Mouse (Mus musculus) heart, embryonic 15.5 days (tissue): ENCODE data around the gene Glt6d1. TPM values are rescaled to one million over a fixed set of nuclear protein-coding genes. Genes with fewer than 3 reads are reported as not detected.

ENCODE experiments used
- ATAC-seq: fragments of 200-750 bp; cut with Nextera tagmentation; replicated peaks from 2 replicates; pipeline ENCODE4 v1.8.0; 2017; ENCODE audit warnings: low read depth, moderate TSS enrichment; ENCODE audit not compliant: insufficient number of reproducible peaks, insufficient read depth, low FRiP score
- H3K27ac ChIP-seq: fragments of 300-500 bp; sonication (generic); 2 replicates; pipeline ENCODE4 v1.5.1; 2015; ENCODE audit warnings: mild to moderate bottlenecking, inconsistent platforms
- H3K27me3 ChIP-seq: fragments of 300-500 bp; sonication (generic); 2 replicates; pipeline ENCODE4 v1.6.1; 2015; ENCODE audit warnings: inconsistent platforms
- H3K36me3 ChIP-seq: fragments of 300-500 bp; sonication (generic); 2 replicates; pipeline ENCODE4 v1.6.1; 2015; ENCODE audit warnings: mild to moderate bottlenecking, inconsistent platforms
- H3K4me1 ChIP-seq: fragments of 300-500 bp; sonication (generic); replicated peaks from 2 replicates; pipeline ENCODE4 v1.6.1; 2015; ENCODE audit warnings: inconsistent platforms
- H3K4me2 ChIP-seq: fragments of 300-500 bp; sonication (generic); 2 replicates; pipeline ENCODE4 v1.6.1; 2015; ENCODE audit warnings: inconsistent platforms, mild to moderate bottlenecking, moderate library complexity
- H3K4me3 ChIP-seq: fragments of 300-500 bp; sonication (generic); 2 replicates; pipeline ENCODE4 v1.5.1; 2015; ENCODE audit warnings: mild to moderate bottlenecking, inconsistent platforms
- H3K9ac ChIP-seq: fragments of 300-500 bp; sonication (generic); 2 replicates; pipeline ENCODE4 v1.6.1; 2015; ENCODE audit warnings: mild to moderate bottlenecking, inconsistent platforms
- H3K9me3 ChIP-seq: fragments of 300-500 bp; sonication (generic); replicated peaks from 2 replicates; pipeline ENCODE4 v1.6.1; 2016; ENCODE audit warnings: inconsistent platforms
- WGBS: fragments of 180-500 bp; shearing (Covaris S2); methylation state at CpG from one replicate; pipeline ENCODE4 v1.1.7; 2015; ENCODE audit warnings: mixed read lengths; 5-methylcytosine and 5-hydroxymethylcytosine counted together
- polyA plus RNA-seq: library from polyadenylated mRNA; unstranded; fragments of >200 nt; fragmentation: Nextera tagmentation; extraction: Ambion mirVana; gene quantifications from 2 replicates; pipeline ENCODE4 v1.2.1, GENCODE M21; 2015

The Glt6d1 gene
- polyA plus RNA-seq, 1 experiment from 2014 or later = not detected

DNA sequence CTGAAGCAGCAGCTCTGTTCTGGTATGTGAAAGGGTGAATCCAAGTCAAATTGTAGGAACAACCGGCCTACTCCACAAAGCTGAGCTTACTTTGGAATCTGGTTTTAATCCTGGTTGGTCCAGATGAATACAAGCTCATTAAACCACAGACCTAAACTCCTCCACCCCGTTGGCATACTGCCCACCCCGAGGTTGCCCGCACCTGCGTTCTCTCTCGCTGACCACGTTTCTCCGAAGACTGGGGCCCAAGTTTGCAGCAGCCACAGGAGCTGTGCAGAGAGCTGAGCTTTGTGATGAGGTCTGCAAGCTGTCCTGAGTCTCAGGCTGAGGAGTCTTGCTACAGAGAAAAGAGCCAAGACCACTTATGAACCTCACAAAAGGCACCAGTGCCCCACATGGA, 30.9 kb upstream of the Glt6d1 start:
- H3K27ac ChIP-seq = no peak overlapping the region
- H3K9ac ChIP-seq = no peak overlapping the region
- H3K4me2 ChIP-seq = no peak overlapping the region
- H3K4me1 ChIP-seq = no peaks in the 10 kb centered on the region
- H3K4me3 ChIP-seq = no peak overlapping the region
- H3K27me3 ChIP-seq = 0 out of 2 replicates have a peak, but pooled peaks cover 5% of the 10 kb centered on the region
- WGBS = 71% methylated on average over 8 of the region's 8 CpGs
- no peaks in the 10 kb centered on the region for H3K36me3 ChIP-seq
- H3K9me3 ChIP-seq = no peaks in the 10 kb centered on the region
- ATAC-seq = no peak

GRCm38 (mm10) chr2:25844097-25844496, 28.4 kb upstream of the Glt6d1 start:
- H3K27me3 ChIP-seq = no peaks in the 10 kb centered on the region
- H3K9me3 ChIP-seq = no peaks in the 10 kb centered on the region
- no peak overlapping the region for H3K27ac ChIP-seq
- no peak for ATAC-seq
- no peaks in the 10 kb centered on the region for H3K36me3 ChIP-seq
- WGBS = 78% methylated on average over 3 of the region's 3 CpGs
- no peak overlapping the region for H3K4me3 ChIP-seq
- H3K4me2 ChIP-seq = no peak overlapping the region
- H3K4me1 ChIP-seq = no peaks in the 10 kb centered on the region
- H3K9ac ChIP-seq = no peak overlapping the region

DNA sequence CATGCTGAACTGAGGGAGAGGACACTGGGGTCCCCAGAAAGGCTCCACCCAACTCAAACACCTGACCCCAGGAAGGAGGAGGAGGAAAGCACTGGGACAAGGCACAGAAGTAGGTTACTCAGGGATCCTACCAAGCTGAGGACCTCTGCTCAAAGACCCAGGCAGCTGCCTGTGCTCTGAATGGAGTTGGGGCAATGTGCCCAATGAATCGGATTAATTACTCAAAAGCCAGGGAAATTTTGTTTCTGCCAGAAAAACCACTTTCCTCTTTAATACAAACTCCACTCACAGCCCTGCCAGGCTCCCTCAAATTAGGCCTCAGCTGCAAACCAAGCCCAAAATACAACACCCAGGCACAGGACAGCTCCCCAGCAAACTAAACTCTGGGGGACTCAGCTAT, 27.1 kb upstream of the Glt6d1 start:
- Histone ChIP-seq H3K27ac (no peak overlapping the region), H3K9ac (no peak overlapping the region), H3K4me2 (no peak overlapping the region), H3K4me3 (no peak overlapping the region), H3K9me3 (no peaks in the 10 kb centered on the region), H3K4me1 (no peaks in the 10 kb centered on the region), H3K27me3 (no peaks in the 10 kb centered on the region), H3K36me3 (no peaks in the 10 kb centered on the region)
- 66% methylated on average over 1 of the region's 1 CpGs for WGBS
- no peak for ATAC-seq

DNA sequence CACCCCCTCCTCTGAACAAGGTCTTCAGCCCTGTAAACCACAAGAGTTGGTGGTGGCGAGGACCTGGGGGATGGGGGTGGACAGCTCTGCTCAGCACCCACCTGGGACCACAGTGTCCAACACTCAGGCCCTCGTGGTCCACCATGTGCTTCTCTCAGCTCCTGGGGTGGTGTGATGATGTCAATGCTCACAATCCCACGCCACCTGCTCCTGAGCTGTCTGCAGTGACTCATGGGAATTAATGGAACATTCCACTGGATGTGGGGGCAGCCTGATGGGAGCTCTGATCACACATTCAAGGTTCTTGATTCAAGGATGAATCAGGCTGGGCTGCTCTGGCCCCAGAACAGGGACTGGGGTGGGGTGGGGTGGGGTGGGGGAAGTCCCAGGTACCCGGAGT, 26.5 kb upstream of the Glt6d1 start:
- H3K36me3 ChIP-seq = no peaks in the 10 kb centered on the region
- no peak for ATAC-seq

DNA sequence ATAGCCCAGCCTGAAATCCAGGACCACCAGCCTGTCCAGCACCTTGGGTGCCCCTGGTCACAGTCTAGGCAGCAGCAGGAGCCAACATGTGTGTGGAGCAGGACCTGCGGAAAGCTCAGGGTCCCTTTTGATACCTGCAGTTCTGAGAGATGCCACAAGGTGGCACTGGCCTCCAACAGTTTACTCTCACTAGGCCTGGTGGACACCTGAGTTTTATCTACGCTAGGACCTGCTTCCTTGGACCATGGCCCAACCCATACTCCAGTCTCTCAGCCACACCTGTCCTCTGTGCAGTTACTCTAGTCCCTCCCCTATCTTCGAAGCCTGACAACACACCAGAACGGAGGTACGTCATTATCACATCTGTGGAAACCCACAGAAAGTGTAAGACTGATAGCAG, 20.6 kb upstream of the Glt6d1 start:
- Histone ChIP-seq H3K4me1 (no peaks in the 10 kb centered on the region), H3K36me3 (no peaks in the 10 kb centered on the region), H3K4me2 (no peak overlapping the region), H3K4me3 (no peak overlapping the region), H3K9ac (no peak overlapping the region), H3K9me3 (no peaks in the 10 kb centered on the region), H3K27me3 (peaks cover 10% of the 10 kb centered on the region; the same call in 1 of the 2 replicates), H3K27ac (no peak overlapping the region)
- WGBS = 49% methylated on average over 5 of the region's 5 CpGs
- ATAC-seq = no peak

More for the DNA sequence above, 26.5 kb upstream of the Glt6d1 start:
- WGBS = 59% methylated on average over 4 of the region's 4 CpGs
- Histone ChIP-seq H3K27me3 (no peaks in the 10 kb centered on the region), H3K9ac (no peak overlapping the region), H3K4me1 (no peaks in the 10 kb centered on the region), H3K4me3 (no peak overlapping the region), H3K9me3 (no peaks in the 10 kb centered on the region), H3K4me2 (no peak overlapping the region), H3K27ac (no peak overlapping the region)

- no peak for ATAC-seq
- H3K9me3 ChIP-seq = no peaks in the 10 kb centered on the region
- 80% methylated on average over 3 of the region's 3 CpGs for WGBS
Measured at GRCm38 (mm10) chr2:25830786-25831185, 15.1 kb upstream of the Glt6d1 start.

DNA sequence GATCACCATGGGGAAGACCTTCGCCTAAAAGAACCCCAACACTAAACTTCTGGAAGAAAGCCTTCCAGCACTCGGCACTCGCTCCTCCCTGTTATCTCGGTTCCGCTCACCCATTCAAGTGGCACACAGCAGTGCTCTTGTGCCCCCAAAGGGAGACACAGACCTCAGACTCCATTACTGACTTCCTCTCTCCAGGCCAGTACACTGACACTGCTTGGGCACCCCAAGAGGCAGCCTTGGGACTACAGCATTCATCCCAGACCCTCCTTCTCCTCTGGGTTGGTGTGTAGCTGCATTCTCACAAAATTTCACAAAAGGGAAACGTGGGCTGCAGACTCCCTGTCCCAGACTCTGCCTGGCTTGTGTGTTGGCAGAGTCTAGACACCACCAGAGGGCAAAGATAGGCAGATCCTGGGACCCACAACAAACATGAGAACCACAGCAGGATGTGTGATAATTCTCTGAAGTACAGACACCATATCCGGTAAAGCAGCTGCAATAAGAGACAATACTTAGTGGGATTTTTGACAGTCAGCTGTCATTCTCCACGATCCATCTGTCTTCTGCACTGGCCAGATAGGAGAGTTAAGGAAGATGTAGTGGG, 12.8 kb upstream of the Glt6d1 start:
- ATAC-seq = no peak
- H3K4me1 ChIP-seq = no peaks in the 10 kb centered on the region
- no peaks in the 10 kb centered on the region for H3K36me3 ChIP-seq
- H3K9ac ChIP-seq = no peak overlapping the region
- no peak overlapping the region for H3K4me2 ChIP-seq
- no peak overlapping the region for H3K4me3 ChIP-seq
- WGBS = 69% methylated on average over 8 of the region's 8 CpGs
- H3K9me3 ChIP-seq = no peaks in the 10 kb centered on the region
- H3K27ac ChIP-seq = no peak overlapping the region
- no peaks in the 10 kb centered on the region; the same call in 1 of the 2 replicates for H3K27me3 ChIP-seq

More at GRCm38 (mm10) chr2:25830786-25831185, 15.1 kb upstream of the Glt6d1 start:
- Histone ChIP-seq H3K4me2 (no peak overlapping the region), H3K36me3 (no peaks in the 10 kb centered on the region), H3K27me3 (peaks cover 7% of the 10 kb centered on the region; the same call in 1 of the 2 replicates), H3K4me1 (no peaks in the 10 kb centered on the region), H3K9ac (no peak overlapping the region), H3K27ac (no peak overlapping the region), H3K4me3 (no peak overlapping the region)

- H3K9me3 ChIP-seq = no peaks in the 10 kb centered on the region
- ATAC-seq = no peak
- no peak overlapping the region for H3K4me2 ChIP-seq
- 76% methylated on average over 3 of the region's 3 CpGs for WGBS
- H3K27me3 ChIP-seq = no peaks in the 10 kb centered on the region
- H3K36me3 ChIP-seq = no peaks in the 10 kb centered on the region
- H3K27ac ChIP-seq = no peak overlapping the region
- no peak overlapping the region for H3K9ac ChIP-seq
- H3K4me3 ChIP-seq = no peak overlapping the region
- no peaks in the 10 kb centered on the region for H3K4me1 ChIP-seq
Measured at GRCm38 (mm10) chr2:25824751-25825150, 9.1 kb upstream of the Glt6d1 start.

GRCm38 (mm10) chr2:25822806-25823205, 7.2 kb upstream of the Glt6d1 start, which contains the start of gene Lcn9:
Lcn9 (plus strand) TSS chr2:25823153.
- Histone ChIP-seq H3K4me2 (no peak within 1 kb of the TSS), H3K9ac (no peak within 1 kb of the TSS), H3K9me3 (no peaks in the 10 kb centered on the region), H3K36me3 (no peaks in the 10 kb centered on the region), H3K27ac (no peak within 1 kb of the TSS), H3K4me1 (no peaks in the 10 kb centered on the region), H3K27me3 (no peaks in the 10 kb centered on the region), H3K4me3 (no peak within 1 kb of the TSS)
- no peak for ATAC-seq
- WGBS = 73% methylated on average over 1 of the region's 1 CpGs

- Histone ChIP-seq H3K36me3 (no peaks in the 10 kb centered on the region), H3K4me3 (no peak overlapping the region), H3K27me3 (no peaks in the 10 kb centered on the region), H3K9ac (no peak overlapping the region), H3K4me1 (no peaks in the 10 kb centered on the region), H3K4me2 (no peak overlapping the region), H3K9me3 (no peaks in the 10 kb centered on the region), H3K27ac (no peak overlapping the region)
- no peak for ATAC-seq
- WGBS = 73% methylated on average over 5 of the region's 5 CpGs
Measured at GRCm38 (mm10) chr2:25813364-25813763, 2.3 kb downstream of the Glt6d1 start.

DNA sequence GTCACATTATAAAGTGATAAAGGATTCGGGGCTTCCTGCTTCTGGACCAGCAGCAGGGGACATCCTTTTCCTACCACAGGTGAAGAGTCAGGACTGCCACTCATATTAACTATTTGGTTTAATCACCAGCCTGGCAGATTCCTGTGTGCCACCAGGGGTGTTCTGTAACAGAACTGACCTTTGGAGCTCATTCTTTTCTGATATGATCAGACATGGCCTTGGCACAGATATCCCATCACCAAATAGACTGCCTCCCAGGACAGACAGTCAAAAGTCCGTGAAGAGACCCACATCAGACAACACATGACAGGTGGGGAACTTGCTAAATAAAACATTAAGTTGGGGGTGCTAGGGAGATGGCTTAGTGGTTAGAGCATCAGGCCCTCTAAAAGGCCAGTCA, 3.9 kb downstream of the Glt6d1 start:
- 64% methylated on average over 2 of the region's 2 CpGs for WGBS

DNA sequence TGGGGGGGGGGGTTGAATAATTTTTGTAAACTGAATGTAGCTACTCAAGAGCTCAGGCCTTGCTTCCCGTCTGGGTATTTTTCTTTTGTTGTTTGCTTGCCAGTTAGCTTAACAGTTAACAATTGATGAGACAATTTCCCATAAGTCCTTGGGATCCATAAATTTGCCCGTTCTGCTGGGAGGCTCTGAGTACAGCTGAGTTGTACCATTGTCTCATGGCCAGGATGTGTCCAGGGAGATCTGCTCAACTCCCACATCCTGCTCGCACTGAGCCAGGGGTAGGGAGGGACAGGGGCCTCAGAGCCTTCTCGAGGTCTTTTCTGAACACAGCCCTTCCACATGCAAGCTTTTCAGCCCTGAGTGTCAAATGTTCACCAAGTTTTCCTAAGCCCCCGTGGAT, 17.6 kb downstream of the Glt6d1 start:
- H3K4me1 ChIP-seq = no peaks in the 10 kb centered on the region
- no peak overlapping the region for H3K4me3 ChIP-seq
- no peaks in the 10 kb centered on the region for H3K9me3 ChIP-seq
- no peak overlapping the region for H3K9ac ChIP-seq
- H3K27me3 ChIP-seq = no peaks in the 10 kb centered on the region
- H3K36me3 ChIP-seq = no peaks in the 10 kb centered on the region
- H3K27ac ChIP-seq = no peak overlapping the region
- ATAC-seq = 0 out of 2 replicates have a peak, but pooled peaks have one; percentile 43
- WGBS = 40% methylated on average over 5 of the region's 5 CpGs
- H3K4me2 ChIP-seq = no peak overlapping the region

More for the DNA sequence above, 3.9 kb downstream of the Glt6d1 start:
- no peak overlapping the region for H3K4me3 ChIP-seq
- no peaks in the 10 kb centered on the region for H3K27me3 ChIP-seq
- no peaks in the 10 kb centered on the region for H3K36me3 ChIP-seq
- no peaks in the 10 kb centered on the region for H3K9me3 ChIP-seq
- no peak overlapping the region for H3K4me2 ChIP-seq
- no peak for ATAC-seq
- no peaks in the 10 kb centered on the region for H3K4me1 ChIP-seq
- H3K9ac ChIP-seq = no peak overlapping the region
- H3K27ac ChIP-seq = no peak overlapping the region
